Mouse (Mus musculus) right cerebral cortex, postnatal 36 days (tissue): Measurements from ENCODE around the gene Rhof.

Source experiments
- DNase-seq, 2 experiments: peaks; one replicate each; pipeline ENCODE4 v3.0.0; 2022; ENCODE audit warnings: low spot score in 2 of 2, mixed read lengths in 1 of 2

Rhof gene

DNA sequence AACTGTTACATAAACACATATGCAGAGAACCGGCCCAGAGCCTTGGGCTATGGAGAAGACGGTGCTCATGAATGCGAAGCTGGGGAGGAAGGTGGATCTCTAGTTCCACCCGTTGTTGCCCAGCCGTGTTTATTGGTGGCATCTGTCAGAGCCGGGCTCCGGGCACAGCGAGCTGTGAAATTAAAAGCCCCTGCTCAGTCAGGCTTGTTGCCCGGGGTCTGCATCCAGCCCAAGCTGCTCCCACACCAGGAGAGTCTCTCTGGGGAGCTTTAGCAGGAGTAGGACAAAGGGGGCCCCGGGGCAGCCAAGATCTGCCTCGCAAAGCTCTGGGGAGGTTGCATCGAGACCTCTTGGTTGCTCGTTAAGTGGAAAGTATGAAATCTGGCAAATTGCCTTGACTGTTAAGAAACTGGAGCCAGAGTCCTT lies 22.2 kb downstream of the Rhof start:
- no peak for DNase-seq

DNA sequence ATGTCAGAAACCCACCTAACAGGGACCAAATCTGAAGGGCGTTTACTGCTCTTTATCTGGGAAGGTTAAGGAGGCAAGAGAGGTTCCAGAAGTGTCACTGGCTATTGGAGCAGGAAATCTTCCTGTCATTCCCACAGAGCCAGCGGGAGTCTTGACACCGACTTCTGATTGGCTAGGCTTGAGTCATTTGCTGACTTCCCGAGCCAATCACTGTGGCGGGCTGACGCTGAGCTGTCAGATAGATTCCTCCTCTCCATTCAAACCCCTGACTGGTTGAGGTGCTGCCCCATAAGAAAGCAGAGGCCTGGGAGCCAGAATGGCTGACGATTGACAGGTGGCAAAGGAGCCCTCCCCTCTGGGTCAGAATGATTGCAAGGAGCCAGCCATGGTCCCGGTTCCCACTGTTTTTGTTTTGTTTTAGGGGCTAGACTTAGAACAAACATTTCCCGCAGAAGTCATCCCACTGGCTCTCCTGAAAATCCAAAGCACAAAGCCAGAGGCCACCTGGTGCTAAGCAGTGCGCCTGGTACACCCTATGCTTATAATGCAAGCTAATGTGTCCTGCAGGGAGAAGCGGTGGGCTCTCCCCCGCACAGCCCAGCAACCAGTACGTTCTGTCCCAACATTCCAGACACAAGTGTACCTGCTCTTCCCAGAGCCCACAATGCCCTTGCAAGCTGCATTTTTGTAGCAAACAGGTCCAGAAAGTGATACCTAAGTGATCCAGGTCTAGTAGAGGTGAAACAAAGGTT lies 22.9 kb downstream of the Rhof start:
- no peak for DNase-seq

DNA sequence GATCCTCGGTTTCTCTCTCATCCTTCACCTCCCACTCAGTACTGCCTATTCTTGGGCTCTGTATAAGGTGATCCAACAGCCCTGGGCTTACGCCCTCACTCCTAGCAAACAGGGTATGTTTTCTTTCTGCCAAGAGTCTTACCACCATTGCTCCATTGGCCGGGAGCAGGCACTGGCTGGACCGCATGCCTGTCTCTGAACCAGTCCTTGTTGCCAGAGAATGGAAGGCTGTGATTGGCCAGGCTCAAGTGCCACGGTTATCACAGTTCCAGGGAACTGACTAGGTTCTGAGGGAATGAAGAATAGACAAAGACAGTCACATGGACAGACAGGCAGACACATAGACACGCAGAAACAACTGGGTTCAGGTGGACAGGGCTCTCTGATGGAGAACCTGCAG lies 27.7 kb downstream of the Rhof start:
- DNase-seq = no peak

DNA sequence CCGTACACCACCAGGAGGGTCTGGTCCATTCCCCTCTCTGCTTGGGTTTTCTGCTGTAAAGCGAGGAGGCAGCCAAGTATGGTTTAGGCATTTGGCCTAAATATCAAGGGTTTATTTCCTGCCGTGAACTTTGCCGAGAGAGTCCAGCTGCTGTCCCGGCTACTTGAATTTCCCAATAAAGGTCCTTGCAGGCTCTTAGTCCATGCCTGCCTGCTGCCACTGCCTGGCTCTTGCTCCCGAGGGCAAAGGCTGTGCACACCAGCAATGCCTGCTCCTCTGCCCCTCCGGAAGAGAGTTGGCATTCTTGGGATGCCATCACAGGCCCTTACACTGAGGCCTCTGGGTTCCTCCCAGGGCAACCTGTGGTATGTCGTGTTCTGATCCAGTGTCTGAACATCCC lies 28.9 kb downstream of the Rhof start:
- no peak for DNase-seq

DNA sequence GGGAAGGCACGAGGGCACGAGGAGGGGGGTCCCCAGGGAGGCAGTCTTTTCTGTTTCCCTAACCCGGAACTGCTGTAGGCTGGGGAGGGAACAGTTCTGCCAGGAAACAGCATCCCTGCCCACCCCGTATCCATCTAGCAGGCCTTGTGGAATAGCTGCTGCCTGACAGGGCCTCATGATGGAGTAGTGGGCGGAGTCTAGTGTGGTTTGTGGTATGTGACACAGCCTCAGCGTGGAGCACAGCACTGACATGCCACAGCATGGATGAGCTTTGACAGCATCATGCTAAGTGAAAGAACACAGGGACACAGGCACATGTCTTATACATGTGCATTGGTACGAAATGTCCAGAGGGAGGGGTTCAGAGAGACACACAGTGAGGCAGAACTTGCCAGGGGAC lies 30.1 kb downstream of the Rhof start:
- DNase-seq = no peak

DNA sequence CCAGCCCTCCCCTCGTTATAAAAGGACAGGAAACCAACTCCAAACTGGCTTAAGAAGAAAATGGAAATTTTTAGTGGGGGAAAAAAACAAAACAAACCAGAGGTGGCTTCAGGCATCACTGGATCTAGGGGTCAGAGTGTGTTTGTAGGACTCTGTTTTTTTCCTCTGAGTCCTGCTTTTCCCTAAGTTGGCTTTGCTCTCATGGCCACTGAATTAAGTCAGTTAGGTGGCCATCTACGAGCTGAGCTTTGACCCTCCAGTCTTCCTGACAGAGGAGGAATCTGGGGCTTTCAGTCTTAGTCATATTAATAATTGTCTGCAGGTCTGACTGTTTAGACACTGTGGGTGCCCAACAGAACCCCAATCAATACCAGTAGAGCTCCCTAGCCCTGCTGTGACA lies 34.0 kb downstream of the Rhof start:
- DNase-seq = no peak

DNA sequence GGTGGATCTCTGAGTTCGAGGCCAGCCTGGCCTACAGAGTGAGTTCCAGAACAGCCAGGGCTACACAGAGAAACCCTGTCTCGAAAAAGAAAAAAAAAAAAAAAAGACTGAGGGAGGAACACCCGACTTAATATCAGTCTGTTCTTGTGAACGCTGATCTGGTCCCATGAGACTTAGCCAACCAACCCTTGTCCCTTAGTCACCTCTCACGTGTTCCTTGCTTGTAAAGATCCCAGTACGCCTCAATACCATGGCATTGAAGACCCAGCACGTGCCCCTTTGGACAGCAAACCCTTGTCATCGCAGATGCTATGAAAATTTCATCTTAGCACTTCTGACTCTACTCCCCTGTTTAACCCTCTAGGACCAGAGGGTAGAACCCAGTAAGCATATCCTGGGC lies 36.2 kb downstream of the Rhof start:
- no peak for DNase-seq

DNA sequence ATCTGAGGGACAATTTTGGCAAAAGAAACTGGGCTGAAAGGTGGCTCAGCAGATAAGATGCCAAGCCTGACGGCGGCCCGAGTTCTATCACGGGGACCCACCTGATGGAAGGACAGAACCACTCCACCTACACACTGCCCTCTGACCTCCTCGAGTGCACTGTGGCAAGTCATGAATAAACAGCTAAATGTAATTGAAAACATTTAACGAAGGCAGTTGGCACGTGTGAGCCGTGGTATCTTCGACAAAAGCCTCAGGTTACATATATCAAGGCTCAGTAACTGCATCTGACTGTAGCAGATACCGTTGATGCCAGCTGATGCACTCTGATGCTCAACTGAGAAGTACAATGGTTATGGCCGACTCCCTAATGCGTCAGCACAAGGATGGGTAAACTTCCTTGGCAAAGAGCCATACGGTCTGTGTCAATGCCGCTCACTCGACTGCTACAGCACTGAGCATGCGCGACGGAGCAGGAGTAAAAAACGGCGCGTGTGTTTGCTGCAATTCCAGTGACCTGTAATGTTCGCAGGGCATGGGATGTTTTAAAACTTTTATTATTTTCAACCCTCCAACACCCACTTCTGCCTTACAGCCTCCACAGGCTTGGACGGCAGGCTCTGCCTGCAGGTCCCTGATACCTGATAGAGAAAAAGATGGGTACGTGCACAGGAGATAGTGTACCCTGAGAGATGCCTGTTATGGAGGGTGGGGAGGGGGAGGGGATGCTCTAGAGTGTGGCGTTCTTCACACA lies 38.1 kb downstream of the Rhof start:
- no peak for DNase-seq

DNA sequence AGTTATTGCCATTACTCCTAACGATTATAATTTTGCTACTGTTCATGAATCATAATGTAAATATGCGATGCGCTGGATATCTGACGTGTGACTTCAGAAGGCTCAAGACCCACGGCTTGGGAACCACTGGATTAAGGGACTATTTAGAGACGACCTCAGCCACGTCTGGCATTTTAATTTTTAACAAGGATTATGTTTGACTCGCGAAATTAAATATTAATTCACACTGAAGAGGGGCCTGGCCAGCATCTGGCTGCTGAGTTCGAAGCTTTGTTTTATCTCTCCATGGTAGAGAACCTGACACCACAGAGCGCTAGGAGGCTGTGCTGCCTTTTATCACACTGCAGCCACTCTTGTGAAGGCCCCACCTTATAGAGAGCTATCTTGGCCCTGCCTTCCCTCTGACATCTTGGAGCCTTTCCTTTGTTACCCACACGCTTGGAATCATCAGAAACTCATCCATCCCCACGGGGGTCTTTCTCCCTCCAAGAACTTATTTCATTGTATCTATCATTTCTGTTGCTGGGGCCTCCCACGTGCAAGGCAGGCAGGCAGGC lies 39.3 kb downstream of the Rhof start:
- no peak for DNase-seq

DNA sequence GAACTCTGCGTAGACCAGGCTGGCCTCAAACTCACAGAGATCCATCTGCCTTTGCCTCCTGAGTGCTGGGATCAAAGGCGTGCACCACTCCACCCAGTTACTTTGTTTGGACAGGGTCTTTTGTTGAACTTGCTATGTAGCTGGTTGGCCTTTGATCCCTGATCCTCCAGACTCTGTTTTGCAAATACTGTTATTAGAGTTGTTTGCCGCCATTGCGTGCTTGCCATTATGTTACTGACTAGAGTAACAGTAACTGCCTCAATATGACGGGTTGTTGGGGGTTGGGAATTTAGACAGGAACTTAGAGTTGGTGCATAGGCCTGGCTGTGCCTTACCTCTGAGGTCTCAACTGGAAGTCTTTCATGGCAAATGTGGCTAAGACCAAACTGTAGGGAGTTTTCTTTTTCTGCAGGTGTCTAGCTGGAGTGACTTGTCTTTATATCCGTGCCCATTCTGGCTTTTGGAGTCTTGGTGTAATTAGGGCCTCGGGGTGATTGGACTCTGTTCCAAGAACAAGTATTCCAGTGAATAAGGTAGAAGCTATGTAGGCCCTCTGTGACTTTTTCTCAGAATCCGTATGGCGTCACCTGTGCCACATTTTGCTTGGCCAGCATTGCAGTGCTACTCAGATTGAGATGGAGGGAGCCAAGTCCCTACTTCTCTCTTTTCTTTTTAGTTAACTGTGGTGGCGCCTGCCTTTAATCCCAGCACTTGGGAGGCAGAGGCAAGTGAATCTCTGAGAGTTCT lies 41.8 kb downstream of the Rhof start:
- no peak for DNase-seq

DNA sequence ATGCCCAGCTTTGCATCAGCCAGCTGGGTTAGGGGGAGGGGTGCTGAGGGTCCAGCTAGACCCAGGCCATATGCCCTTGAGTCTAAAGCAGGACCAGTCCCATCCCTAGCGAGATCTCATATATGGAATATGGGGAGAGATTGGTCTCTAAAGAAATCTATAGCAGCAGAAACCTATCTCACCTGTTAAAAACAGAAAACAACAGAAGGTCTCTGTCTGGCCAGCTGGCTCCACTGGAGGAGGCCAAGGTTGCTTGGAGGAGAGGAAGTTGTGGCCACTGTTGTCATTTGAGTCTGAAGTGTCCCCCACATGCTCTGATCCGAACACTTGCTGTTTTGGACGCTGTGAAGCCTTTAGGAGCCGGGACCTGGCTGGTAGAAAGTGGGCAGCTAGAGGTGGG lies 43.7 kb downstream of the Rhof start:
- no peak for DNase-seq

DNA sequence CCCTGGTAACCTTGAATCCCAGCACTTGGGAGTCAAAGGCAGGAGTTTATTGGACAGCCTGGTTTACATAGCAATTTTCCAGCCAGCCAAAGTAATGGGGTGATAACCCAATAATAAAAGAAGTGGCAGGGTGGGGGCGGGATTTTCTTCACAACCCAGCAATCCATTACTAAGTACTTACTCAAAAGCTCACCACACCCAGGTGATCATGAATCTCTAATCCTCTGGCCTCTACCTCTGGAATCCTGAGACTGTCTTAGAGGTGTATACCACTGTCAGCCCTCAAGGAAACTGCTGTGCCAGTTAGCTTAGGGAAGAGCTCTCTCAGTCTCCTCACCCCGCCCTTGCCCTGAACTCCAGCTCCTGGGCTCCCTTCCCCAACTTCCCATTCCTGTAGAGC lies 46.0 kb downstream of the Rhof start:
- DNase-seq = no peak

DNA sequence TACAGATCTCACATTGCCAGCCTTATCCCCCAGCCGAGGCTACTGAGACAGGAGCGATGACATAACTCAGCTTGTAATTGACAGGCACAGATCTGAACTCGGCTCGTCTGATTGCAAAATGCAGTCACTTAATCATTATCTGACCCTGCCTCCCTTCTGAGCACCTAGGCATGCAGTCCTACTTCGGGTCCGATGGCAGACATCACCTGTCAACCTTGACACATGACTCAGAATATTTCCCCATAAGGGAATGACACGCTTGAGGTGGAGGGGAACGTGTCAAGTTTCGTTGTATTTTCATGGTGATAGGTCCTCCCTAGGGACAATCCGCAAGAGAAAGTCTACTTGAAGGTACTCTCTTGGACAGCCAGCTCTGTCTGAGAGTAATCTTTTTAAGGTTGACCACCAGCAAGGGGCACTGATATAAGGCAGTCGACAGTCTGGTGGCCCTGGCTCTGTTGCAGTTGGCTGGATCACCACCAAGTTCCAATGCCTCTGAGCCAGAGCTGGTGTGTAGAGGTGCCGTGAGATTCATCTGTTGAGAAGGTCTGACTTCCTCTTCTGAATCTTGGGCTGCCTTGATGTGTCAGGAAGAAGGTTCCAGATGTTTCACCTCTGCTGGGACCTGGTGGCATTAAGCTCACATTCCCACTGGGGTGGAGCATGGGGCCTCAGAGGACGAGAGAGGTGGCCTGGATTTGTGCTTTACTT lies 49.0 kb downstream of the Rhof start:
- DNase-seq = no peak

DNA sequence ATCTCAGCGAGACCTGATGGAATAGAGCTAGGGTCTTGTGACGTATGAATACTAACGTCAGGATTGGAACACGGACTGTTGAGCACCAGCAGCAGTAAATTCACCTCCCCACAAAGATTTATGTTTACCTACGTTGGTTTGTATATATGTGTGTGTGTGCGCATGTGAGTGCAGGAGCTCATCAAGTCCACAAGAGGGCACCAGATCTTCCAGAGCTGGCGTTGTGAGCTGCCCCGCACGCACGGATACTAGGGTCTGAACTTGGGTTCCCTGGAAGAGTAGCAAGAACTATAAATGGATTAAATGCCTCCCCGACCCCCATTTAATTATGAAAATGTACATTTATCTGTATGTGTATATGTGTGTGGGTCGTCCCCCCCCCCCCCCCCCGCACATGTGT lies 52.0 kb downstream of the Rhof start:
- DNase-seq = no peak

DNA sequence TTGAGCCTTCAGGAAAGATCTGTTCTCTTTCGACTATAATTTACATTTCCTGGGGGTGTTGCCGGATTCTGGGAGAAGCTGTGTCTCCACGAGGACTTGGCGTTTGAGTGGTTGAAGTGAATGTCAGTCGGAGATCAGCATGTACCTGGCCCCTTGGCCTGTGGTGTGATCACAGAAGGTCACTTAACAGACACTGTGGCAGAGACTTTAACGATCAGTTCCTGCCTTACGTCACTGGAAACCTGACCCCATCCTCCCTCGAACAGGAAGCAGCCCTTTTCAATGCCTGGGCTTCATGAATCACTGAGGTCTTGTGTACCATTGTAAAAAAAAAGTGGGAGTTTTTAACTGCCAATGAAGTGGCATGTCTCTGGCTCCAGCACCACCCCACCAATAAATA lies 52.5 kb downstream of the Rhof start:
- DNase-seq = no peak

DNA sequence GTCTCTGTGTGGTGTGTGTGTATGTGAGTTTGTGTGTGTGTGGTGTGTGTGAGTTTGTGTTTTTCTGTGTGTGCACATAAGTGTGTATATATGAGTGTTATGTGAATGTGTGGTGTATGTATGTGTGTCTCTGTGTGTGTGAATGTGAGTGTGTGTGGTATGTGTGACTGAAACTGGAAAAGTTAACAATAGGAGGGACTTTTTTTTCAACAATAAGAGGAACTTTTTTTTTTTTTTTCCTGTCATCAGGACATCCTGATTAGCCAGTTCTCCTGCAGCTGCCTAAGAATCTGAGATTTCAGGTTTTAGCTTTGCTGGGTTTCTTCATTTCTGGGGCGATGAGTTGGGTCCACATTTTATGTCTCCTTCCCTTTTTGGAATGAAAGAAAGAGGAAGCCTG lies 52.9 kb downstream of the Rhof start:
- DNase-seq = no peak

DNA sequence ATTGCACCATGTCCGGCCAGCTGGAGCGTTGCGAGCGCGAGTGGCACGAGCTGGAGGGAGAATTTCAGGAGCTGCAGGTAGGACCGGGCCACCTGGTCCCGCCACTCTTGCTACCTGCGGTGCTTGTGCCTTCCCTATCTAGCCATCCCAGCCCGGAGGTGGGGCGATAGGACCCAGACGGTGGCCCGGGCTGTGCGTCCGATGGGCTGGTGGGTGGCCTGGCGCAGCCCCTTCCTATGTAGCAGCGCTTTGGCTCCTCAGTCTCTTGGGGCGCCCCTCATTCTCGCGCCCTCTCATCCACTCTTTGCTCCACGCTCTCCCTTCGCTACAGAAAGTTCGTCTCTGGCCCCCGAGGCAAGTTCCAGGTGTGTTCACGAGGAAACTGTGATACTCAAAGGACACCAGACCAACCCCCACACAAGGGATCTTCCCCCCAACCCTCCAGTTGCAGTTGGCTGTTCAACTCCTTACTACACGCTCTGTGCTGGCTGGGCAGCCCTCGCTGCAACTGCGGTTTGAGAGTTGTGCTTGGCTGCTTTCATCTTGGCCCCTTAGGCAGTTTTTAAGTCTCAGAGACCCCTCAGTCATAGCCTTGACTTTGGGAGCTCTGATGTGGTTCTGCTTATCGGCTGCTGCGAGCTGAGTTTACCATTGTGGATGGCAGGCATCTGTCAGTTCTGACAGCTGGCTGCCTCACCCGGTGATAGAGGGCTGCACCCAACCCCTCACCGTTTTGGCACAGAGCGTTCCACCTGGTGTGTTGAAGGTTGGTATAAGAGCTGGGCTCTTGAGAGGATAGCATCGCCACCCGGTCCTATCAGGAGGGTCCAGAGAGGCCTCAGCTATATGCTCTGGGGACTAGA lies 55.8 kb downstream of the Rhof start:
- DNase-seq = no peak

DNA sequence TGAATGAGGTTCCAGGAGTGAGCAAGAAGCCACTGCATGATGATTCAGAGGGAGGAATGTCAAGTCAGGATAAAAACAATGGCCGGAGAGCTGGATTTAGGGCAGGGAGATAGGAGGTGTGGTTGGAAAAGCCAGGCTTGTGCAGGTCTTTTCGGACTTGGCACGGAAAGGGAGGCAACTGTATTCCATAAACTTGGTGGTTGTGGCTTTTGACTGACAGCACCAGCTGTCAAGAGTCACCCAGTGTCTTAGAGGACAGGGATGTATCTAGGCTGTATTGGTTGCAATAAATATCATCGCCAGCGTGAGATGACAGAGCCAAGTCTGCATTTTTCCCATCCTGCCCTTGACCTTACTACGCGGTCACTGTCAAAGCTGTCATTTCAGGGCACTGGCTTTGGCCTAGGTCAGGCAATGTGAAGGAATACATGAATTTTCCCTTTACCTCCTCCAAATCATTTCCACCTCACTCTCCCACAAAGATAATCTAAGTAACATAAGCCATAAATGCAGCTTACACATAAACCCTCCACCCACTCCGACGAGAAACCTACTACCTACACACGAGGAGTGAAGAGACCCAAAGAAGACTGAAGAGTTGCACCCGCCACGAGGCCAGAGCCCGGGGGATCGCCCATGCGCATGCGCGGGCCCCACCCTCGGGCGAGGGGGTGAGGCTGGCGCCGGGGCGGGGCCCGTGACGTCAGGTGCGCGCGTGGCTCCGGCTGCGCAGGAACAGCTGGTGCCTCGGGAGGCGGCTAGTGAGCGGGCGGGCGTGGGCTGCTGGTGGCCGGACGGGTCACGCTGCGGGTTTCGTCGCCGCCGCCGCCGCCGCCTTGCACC lies 56.7 kb downstream of the Rhof start:
- peak; percentile 83 to 87 for DNase-seq

DNA sequence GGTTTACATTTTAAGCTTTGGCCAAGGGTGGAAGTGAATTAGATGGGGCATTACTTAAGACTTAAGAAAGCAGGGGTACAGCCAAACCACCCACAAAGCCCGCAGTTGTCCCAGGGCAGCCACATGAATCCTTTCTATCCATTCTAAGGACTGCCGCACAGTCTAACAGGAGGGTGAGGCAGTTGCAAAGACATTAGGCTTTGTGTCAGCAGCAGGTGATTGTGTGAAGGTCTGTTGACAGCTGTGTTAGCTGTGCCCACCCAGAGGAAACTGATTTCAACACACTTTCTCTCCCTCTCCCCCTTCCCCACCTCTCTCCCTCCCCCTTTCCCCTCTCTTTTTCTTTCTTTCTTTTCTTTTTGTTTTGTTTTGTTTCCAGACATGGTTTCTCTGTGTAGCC lies 63.8 kb downstream of the Rhof start:
- DNase-seq = no peak

DNA sequence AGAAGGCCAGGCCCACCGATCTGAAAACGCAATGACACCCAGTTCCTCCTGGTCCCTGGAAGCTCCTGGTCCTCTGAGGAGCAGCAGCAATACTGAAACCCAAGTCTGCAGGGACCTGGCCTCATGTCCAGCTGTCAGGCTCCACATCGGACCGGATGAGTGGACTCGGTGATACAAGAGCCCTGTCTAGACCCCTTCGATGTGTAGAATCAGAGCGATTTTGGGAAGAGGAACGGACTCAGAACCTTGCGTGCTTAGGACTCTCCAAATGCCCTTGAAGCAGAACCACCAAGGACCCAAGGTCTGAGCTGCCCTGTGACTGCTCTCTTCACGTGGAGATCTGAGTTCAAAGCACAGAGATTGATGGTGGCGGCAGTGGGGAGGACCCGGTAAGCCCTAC lies 64.4 kb downstream of the Rhof start, which contains the start of gene Tmem120b:
Gene Tmem120b, plus strand, starts transcription at position 301 of the 400 bp plus-strand sequence.
- no peak for DNase-seq
